Mouse (Mus musculus): ENCODE data around the gene Dpep2nb.

GRCm38 (mm10) chr8:105991546-105991945 lies 14.2 kb downstream of the Dpep2nb start:
- TF ChIP-seq CTCF (IDR thresholded peaks at IDR 0.05; ENCODE audit: low read depth, low read length) (no peak), TAL1 (conservative IDR thresholded peaks at IDR 0.05; ENCODE audit: low read depth, low read length) (no peak)
